Mouse (Mus musculus): ENCODE results near the gene Tctex1d1. TPM values are rescaled to one million over a fixed set of nuclear protein-coding genes. Genes with fewer than 3 reads are reported as not detected.

The Tctex1d1 gene
- polyA plus RNA-seq, 1 experiment from 2014 or later, result 1.3 TPM

GRCm38 (mm10) chr4:102987325-102987724 is 8.9 kb downstream of the Tctex1d1 start:
- no peak for TF ChIP-seq CTCF (IDR thresholded peaks at IDR 0.05; ENCODE audit: low read depth)
- no peak; the same call in 1 of the 2 replicates for ATAC-seq (ENCODE audit: insufficient read depth)
- Histone ChIP-seq H3K36me3 (ENCODE audit: insufficient read depth) (no peaks in the 10 kb centered on the region), H3K27ac (ENCODE audit: low read depth) (no peak overlapping the region), H3K4me3 (ENCODE audit: low read depth, low read length) (no peak overlapping the region), H3K9me3 (ENCODE audit: low read depth, low read length) (no peaks in the 10 kb centered on the region), H3K27me3 (ENCODE audit: insufficient read depth, low read length) (no peaks in the 10 kb centered on the region), H3K4me1 (ENCODE audit: insufficient read depth) (no peaks in the 10 kb centered on the region), H3K9ac (no peak overlapping the region), H3K4me2 (no peak overlapping the region)
- 50% methylated on average over 4 of the region's 4 CpGs for WGBS
- no peak for DNase-seq

GRCm38 (mm10) chr4:102987756-102988155 is 9.3 kb downstream of the Tctex1d1 start:
- Histone ChIP-seq H3K27me3 (ENCODE audit: insufficient read depth, low read length) (no peaks in the 10 kb centered on the region), H3K27ac (ENCODE audit: low read depth) (no peak overlapping the region), H3K36me3 (ENCODE audit: insufficient read depth) (no peaks in the 10 kb centered on the region), H3K9me3 (ENCODE audit: low read depth, low read length) (no peaks in the 10 kb centered on the region), H3K4me3 (ENCODE audit: low read depth, low read length) (no peak overlapping the region), H3K9ac (no peak overlapping the region), H3K4me1 (ENCODE audit: insufficient read depth) (no peaks in the 10 kb centered on the region), H3K4me2 (no peak overlapping the region)
- WGBS, result 73% methylated on average over 2 of the region's 2 CpGs
- ATAC-seq (ENCODE audit: insufficient read depth) (no peak), DNase-seq (no peak)
- no peak for TF ChIP-seq CTCF (IDR thresholded peaks at IDR 0.05; ENCODE audit: low read depth)

GRCm38 (mm10) chr4:102988526-102988925 is 10.1 kb downstream of the Tctex1d1 start:
- DNase-seq (no peak), ATAC-seq (ENCODE audit: insufficient read depth) (no peak)
- H3K4me3 ChIP-seq (ENCODE audit: low read depth, low read length), result no peak overlapping the region
- no peak for TF ChIP-seq CTCF (IDR thresholded peaks at IDR 0.05; ENCODE audit: low read depth)
- H3K4me2 ChIP-seq, result no peak overlapping the region
- no peak overlapping the region for H3K27ac ChIP-seq (ENCODE audit: low read depth)
- no peaks in the 10 kb centered on the region for H3K36me3 ChIP-seq (ENCODE audit: insufficient read depth)
- 52% methylated on average over 6 of the region's 6 CpGs for WGBS
- no peaks in the 10 kb centered on the region for H3K9me3 ChIP-seq (ENCODE audit: low read depth, low read length)
- H3K27me3 ChIP-seq (ENCODE audit: insufficient read depth, low read length), result no peaks in the 10 kb centered on the region
- no peak overlapping the region for H3K9ac ChIP-seq
- H3K4me1 ChIP-seq (ENCODE audit: insufficient read depth), result no peaks in the 10 kb centered on the region

- TF ChIP-seq CTCF (IDR thresholded peaks at IDR 0.05; ENCODE audit: low read depth), result no peak
- ATAC-seq (ENCODE audit: insufficient read depth) (no peak), DNase-seq (no peak)
- Histone ChIP-seq H3K27me3 (ENCODE audit: insufficient read depth, low read length) (no peaks in the 10 kb centered on the region), H3K9ac (no peak overlapping the region), H3K9me3 (ENCODE audit: low read depth, low read length) (no peaks in the 10 kb centered on the region), H3K4me1 (ENCODE audit: insufficient read depth) (no peaks in the 10 kb centered on the region), H3K4me2 (no peak overlapping the region), H3K36me3 (ENCODE audit: insufficient read depth) (no peaks in the 10 kb centered on the region), H3K27ac (ENCODE audit: low read depth) (no peak overlapping the region), H3K4me3 (ENCODE audit: low read depth, low read length) (no peak overlapping the region)
- 72% methylated on average over 5 of the region's 5 CpGs for WGBS
Measured at GRCm38 (mm10) chr4:102989391-102989790, 11.0 kb downstream of the Tctex1d1 start.

GRCm38 (mm10) chr4:102990016-102990415 is 11.6 kb downstream of the Tctex1d1 start:
- no peaks in the 10 kb centered on the region for H3K27me3 ChIP-seq (ENCODE audit: insufficient read depth, low read length)
- ATAC-seq (ENCODE audit: insufficient read depth) (no peak), DNase-seq (no peak)
- H3K4me1 ChIP-seq (ENCODE audit: insufficient read depth), result no peaks in the 10 kb centered on the region
- no peak overlapping the region for H3K27ac ChIP-seq (ENCODE audit: low read depth)
- no peak overlapping the region for H3K4me3 ChIP-seq (ENCODE audit: low read depth, low read length)
- no peak for TF ChIP-seq CTCF (IDR thresholded peaks at IDR 0.05; ENCODE audit: low read depth)
- no peaks in the 10 kb centered on the region for H3K9me3 ChIP-seq (ENCODE audit: low read depth, low read length)
- H3K4me2 ChIP-seq, result no peak overlapping the region
- H3K9ac ChIP-seq, result no peak overlapping the region
- H3K36me3 ChIP-seq (ENCODE audit: insufficient read depth), result no peaks in the 10 kb centered on the region
- WGBS, result 69% methylated on average over 4 of the region's 4 CpGs

GRCm38 (mm10) chr4:102990595-102991340 is 12.4 kb downstream of the Tctex1d1 start:
- ATAC-seq (ENCODE audit: insufficient read depth) (no peak), DNase-seq (no peak)
- no peaks in the 10 kb centered on the region for H3K27me3 ChIP-seq (ENCODE audit: insufficient read depth, low read length)
- no peak overlapping the region for H3K27ac ChIP-seq (ENCODE audit: low read depth)
- 71% methylated on average over 11 of the region's 11 CpGs for WGBS
- H3K4me1 ChIP-seq (ENCODE audit: insufficient read depth), result no peaks in the 10 kb centered on the region
- H3K9ac ChIP-seq, result no peak overlapping the region
- no peaks in the 10 kb centered on the region for H3K36me3 ChIP-seq (ENCODE audit: insufficient read depth)
- H3K4me2 ChIP-seq, result no peak overlapping the region
- no peak for TF ChIP-seq CTCF (IDR thresholded peaks at IDR 0.05; ENCODE audit: low read depth)
- H3K9me3 ChIP-seq (ENCODE audit: low read depth, low read length), result no peaks in the 10 kb centered on the region
- no peak overlapping the region for H3K4me3 ChIP-seq (ENCODE audit: low read depth, low read length)

GRCm38 (mm10) chr4:102991685-102992084 is 13.3 kb downstream of the Tctex1d1 start:
- Histone ChIP-seq H3K36me3 (ENCODE audit: insufficient read depth) (no peaks in the 10 kb centered on the region), H3K9ac (no peak overlapping the region), H3K27me3 (ENCODE audit: insufficient read depth, low read length) (no peaks in the 10 kb centered on the region), H3K4me3 (ENCODE audit: low read depth, low read length) (no peak overlapping the region), H3K27ac (ENCODE audit: low read depth) (no peak overlapping the region), H3K4me2 (no peak overlapping the region), H3K4me1 (ENCODE audit: insufficient read depth) (no peaks in the 10 kb centered on the region), H3K9me3 (ENCODE audit: low read depth, low read length) (no peaks in the 10 kb centered on the region)
- DNase-seq (no peak), ATAC-seq (ENCODE audit: insufficient read depth) (no peak)
- no peak for TF ChIP-seq CTCF (IDR thresholded peaks at IDR 0.05; ENCODE audit: low read depth)
- WGBS, result 81% methylated on average over 3 of the region's 3 CpGs

Data from lung, embryonic 14.5 days (tissue).